Mouse (Mus musculus): Measurements from ENCODE around the gene Gm20708. TPM values are rescaled to one million over a fixed set of nuclear protein-coding genes. Genes with fewer than 3 reads are reported as not detected.
"Not testable (repeated sequence)": the region's sequence is repeated elsewhere in the genome, so short reads cannot be mapped to it uniquely, and the experiment has no call there.

Gm20708 gene
- polyA plus RNA-seq, 1 experiment from 2014 or later = 0.78 TPM

- ChIA-PET CTCF (interaction anchor here (1.3 kb wide), 1 partner anchor 71 kb away, joined by 3 read pairs; no protein-coding TSS in a partner anchor), POLR2A (interaction anchor here (0.7 kb wide), 1 partner anchor 434 kb away, joined by 3 read pairs; no protein-coding TSS in a partner anchor)
- no peak for TF ChIP-seq CTCF (IDR thresholded peaks at IDR 0.05)
- ATAC-seq (no peak), DNase-seq (ENCODE audit: low read depth, low spot score) (peak; percentile 9)
- no peaks in the 10 kb centered on the region for H3K27me3 ChIP-seq
- in situ Hi-C loops (cut with MboI; ENCODE audit: low pct_unique_long_range_greater_than_20kb) = loop anchor here (10.0 kb wide), 1 partner anchor 396 kb away; no protein-coding TSS in a partner anchor
These were observed 28.8 kb upstream of the Gm20708 start for GRCm38 (mm10) chr11:117780582-117781111.

- POLR2A ChIA-PET = no interaction called here
- H3K27me3 ChIP-seq = no peaks in the 10 kb centered on the region
- DNase-seq (ENCODE audit: low read depth, low spot score) = peak; percentile 65
- CTCF ChIA-PET = interaction anchor here (1.3 kb wide), 1 partner anchor 71 kb away, joined by 3 read pairs; no protein-coding TSS in a partner anchor
- no peak for TF ChIP-seq CTCF (IDR thresholded peaks at IDR 0.05)
- in situ Hi-C loops (cut with MboI; ENCODE audit: low pct_unique_long_range_greater_than_20kb) = loop anchor here (10.0 kb wide), 1 partner anchor 397 kb away; no protein-coding TSS in a partner anchor
- no peak for ATAC-seq
These were observed 28.2 kb upstream of the Gm20708 start for GRCm38 (mm10) chr11:117781199-117781821.

- ATAC-seq (no peak), DNase-seq (ENCODE audit: low read depth, low spot score) (no peak)
- H3K27me3 ChIP-seq = no peaks in the 10 kb centered on the region
- ChIA-PET CTCF (interaction anchor here (1.3 kb wide), 1 partner anchor 72 kb away, joined by 3 read pairs; no protein-coding TSS in a partner anchor), POLR2A (interaction anchor here (0.6 kb wide), 1 partner anchor 724 kb away, joined by 4 read pairs; no protein-coding TSS in a partner anchor)
- TF ChIP-seq CTCF (IDR thresholded peaks at IDR 0.05) = no peak
- in situ Hi-C loops (cut with MboI; ENCODE audit: low pct_unique_long_range_greater_than_20kb) = loop anchor here (10.0 kb wide), 1 partner anchor 397 kb away; no protein-coding TSS in a partner anchor
These were observed 27.3 kb upstream of the Gm20708 start, which contains the start of the genes Tmc8 and Tmc6 for GRCm38 (mm10) chr11:117781993-117782704. Gene Tmc8, plus strand, starts transcription at chr11:117782076. Gene Tmc6, minus strand, starts transcription at chr11:117782198.

GRCm38 (mm10) chr11:117782705-117783034 lies 26.8 kb upstream of the Gm20708 start:
- CTCF ChIA-PET = no interaction called here
- no peaks in the 10 kb centered on the region for H3K27me3 ChIP-seq
- no peak for DNase-seq (ENCODE audit: low read depth, low spot score)
- ATAC-seq = no peak
- in situ Hi-C loops (cut with MboI; ENCODE audit: low pct_unique_long_range_greater_than_20kb) = loop anchor here (10.0 kb wide), 1 partner anchor 398 kb away; no protein-coding TSS in a partner anchor
- POLR2A ChIA-PET = no interaction called here
- no peak for TF ChIP-seq CTCF (IDR thresholded peaks at IDR 0.05)

- H3K27me3 ChIP-seq = no peaks in the 10 kb centered on the region
- TF ChIP-seq CTCF (IDR thresholded peaks at IDR 0.05) = no peak
- no peak for DNase-seq (ENCODE audit: low read depth, low spot score)
- ChIA-PET CTCF (interaction anchor here (1.4 kb wide), 1 partner anchor 104 kb away, joined by 3 read pairs; no protein-coding TSS in a partner anchor), POLR2A (no interaction called here)
- in situ Hi-C loops (cut with MboI; ENCODE audit: low pct_unique_long_range_greater_than_20kb) = loop anchor here (10.0 kb wide), 1 partner anchor 398 kb away; no protein-coding TSS in a partner anchor
- ATAC-seq = no peak
These were observed 26.4 kb upstream of the Gm20708 start for GRCm38 (mm10) chr11:117783089-117783488.

- in situ Hi-C loops (cut with MboI; ENCODE audit: low pct_unique_long_range_greater_than_20kb) = loop anchor here (10.0 kb wide), 1 partner anchor 399 kb away; no protein-coding TSS in a partner anchor
- no peak for TF ChIP-seq CTCF (IDR thresholded peaks at IDR 0.05)
- no peaks in the 10 kb centered on the region for H3K27me3 ChIP-seq
- DNase-seq (ENCODE audit: low read depth, low spot score) (no peak), ATAC-seq (no peak)
- CTCF ChIA-PET = interaction anchor here (1.4 kb wide), 1 partner anchor 104 kb away, joined by 3 read pairs; no protein-coding TSS in a partner anchor
- POLR2A ChIA-PET = no interaction called here
These were observed 25.7 kb upstream of the Gm20708 start for GRCm38 (mm10) chr11:117783683-117784309.

- in situ Hi-C loops (cut with MboI; ENCODE audit: low pct_unique_long_range_greater_than_20kb) = loop anchor here (5.0 to 10.0 kb wide), 2 partner anchors 79 to 401 kb away; no protein-coding TSS in a partner anchor
- ATAC-seq (no peak), DNase-seq (ENCODE audit: low read depth, low spot score) (no peak)
- no peak for TF ChIP-seq CTCF (IDR thresholded peaks at IDR 0.05)
- ChIA-PET CTCF (no interaction called here), POLR2A (interaction anchor here (1.0 kb wide), 1 partner anchor 39 kb away, joined by 3 read pairs; the partner anchor contains the start of genes Afmid and Tk1)
- no peaks in the 10 kb centered on the region for H3K27me3 ChIP-seq
These were observed 23.2 kb upstream of the Gm20708 start for GRCm38 (mm10) chr11:117786294-117786693.

- H3K27me3 ChIP-seq; POLR2A ChIA-PET; DNase-seq (ENCODE audit: low read depth, low spot score); ATAC-seq: not testable (repeated sequence)
- CTCF ChIA-PET = interaction anchor here (0.9 to 3.1 kb wide), 2 partner anchors 11 to 36 kb away, joined by 4 to 19 read pairs; no protein-coding TSS in a partner anchor
- in situ Hi-C loops (cut with MboI; ENCODE audit: low pct_unique_long_range_greater_than_20kb) = loop anchor here (5.0 to 10.0 kb wide), 2 partner anchors 81 to 404 kb away; no protein-coding TSS in a partner anchor
These were observed 21.0 kb upstream of the Gm20708 start for GRCm38 (mm10) chr11:117788481-117788880.

- ChIA-PET POLR2A (interaction anchor here (1.1 to 1.5 kb wide), 2 partner anchors 20 to 36 kb away, joined by 3 read pairs; partner anchors contain the start of genes Afmid and Tk1), CTCF (interaction anchor here (1.1 to 3.1 kb wide), 12 partner anchors 16 to 405 kb away, joined by 3 to 19 read pairs (median 5); partner anchors contain the start of genes Gm20708 and Syngr2)
- H3K27me3 ChIP-seq = no peaks in the 10 kb centered on the region
- DNase-seq (ENCODE audit: low read depth, low spot score) (no peak), ATAC-seq (peak; percentile 59)
- TF ChIP-seq CTCF (IDR thresholded peaks at IDR 0.05) = peak; percentile 84
- in situ Hi-C loops (cut with MboI; ENCODE audit: low pct_unique_long_range_greater_than_20kb) = no loop called here
These were observed 19.2 kb upstream of the Gm20708 start for GRCm38 (mm10) chr11:117790286-117790685.
